Mouse (Mus musculus): ENCODE data around the gene Taar5. TPM values are rescaled to one million over a fixed set of nuclear protein-coding genes. Genes with fewer than 3 reads are reported as not detected.

Gene Taar5
- total RNA-seq (2014; rRNA removed) (not detected in 2 replicates), polyA plus RNA-seq (2012; rRNA removed) (not detected in 2 replicates)

- Histone ChIP-seq H3K36me3 (ENCODE audit: control insufficient read depth, insufficient read depth, low read length) (no peaks in the 10 kb centered on the region), H3K79me2 (ENCODE audit: control insufficient read depth, insufficient read depth, low read length) (no peaks in the 10 kb centered on the region), H3K4me1 (ENCODE audit: control insufficient read depth, insufficient read depth, low read length) (no peaks in the 10 kb centered on the region), H3K4me3 (ENCODE audit: insufficient read depth, low read depth, low read length) (no peak within 1 kb of the TSS), H3K27ac (replicated peaks; ENCODE audit: insufficient read depth, low read depth, low read length) (no peak within 1 kb of the TSS), H3K9ac (ENCODE audit: low read depth, low read length) (no peak within 1 kb of the TSS), H3K27me3 (ENCODE audit: control insufficient read depth, insufficient read depth, low read length) (no peaks in the 10 kb centered on the region)
- WGBS: 91% methylated on average over 11 of the region's 11 CpGs
- TF ChIP-seq POLR2A (IDR thresholded peaks at IDR 0.05; ENCODE audit: extremely low read depth, insufficient read depth, low read length) (no peak), CTCF (IDR thresholded peaks at IDR 0.05; ENCODE audit: low read depth, low read length) (no peak)
- no peak for DNase-seq (ENCODE audit: extremely low read depth, low read depth, low spot score)
These were observed at the start of gene Taar5 for GRCm38 (mm10) chr10:23970656-23971165. Taar5 (plus strand) TSS chr10:23970706.

- Histone ChIP-seq H3K79me2 (ENCODE audit: control insufficient read depth, insufficient read depth, low read length) (no peaks in the 10 kb centered on the region), H3K27ac (replicated peaks; ENCODE audit: insufficient read depth, low read depth, low read length) (no peak overlapping the region), H3K27me3 (ENCODE audit: control insufficient read depth, insufficient read depth, low read length) (no peaks in the 10 kb centered on the region), H3K4me3 (ENCODE audit: insufficient read depth, low read depth, low read length) (no peak overlapping the region), H3K4me1 (ENCODE audit: control insufficient read depth, insufficient read depth, low read length) (peaks cover 10% of the 10 kb centered on the region; the same call in 1 of the 2 replicates), H3K36me3 (ENCODE audit: control insufficient read depth, insufficient read depth, low read length) (no peaks in the 10 kb centered on the region), H3K9ac (ENCODE audit: low read depth, low read length) (no peak overlapping the region)
- TF ChIP-seq CTCF (IDR thresholded peaks at IDR 0.05; ENCODE audit: low read depth, low read length): no peak
- TF ChIP-seq POLR2A (IDR thresholded peaks at IDR 0.05; ENCODE audit: extremely low read depth, insufficient read depth, low read length): no peak
- peak; percentile 96 for DNase-seq (ENCODE audit: extremely low read depth, low read depth, low spot score)
- 21% methylated on average over 3 of the region's 3 CpGs for WGBS
These were observed 48.0 kb upstream of the Taar5 start for GRCm38 (mm10) chr10:23922468-23922867.

GRCm38 (mm10) chr10:23923941-23924340 is 46.6 kb upstream of the Taar5 start:
- DNase-seq (ENCODE audit: extremely low read depth, low read depth, low spot score): peak; percentile 98

GRCm38 (mm10) chr10:23937613-23938012 is 32.9 kb upstream of the Taar5 start:
- TF ChIP-seq CTCF (IDR thresholded peaks at IDR 0.05; ENCODE audit: low read depth, low read length) (no peak), POLR2A (IDR thresholded peaks at IDR 0.05; ENCODE audit: extremely low read depth, insufficient read depth, low read length) (no peak)

More at GRCm38 (mm10) chr10:23923941-23924340, 46.6 kb upstream of the Taar5 start:
- WGBS: 15% methylated on average over 2 of the region's 2 CpGs
- Histone ChIP-seq H3K9ac (ENCODE audit: low read depth, low read length) (no peak overlapping the region), H3K27me3 (ENCODE audit: control insufficient read depth, insufficient read depth, low read length) (no peaks in the 10 kb centered on the region), H3K36me3 (ENCODE audit: control insufficient read depth, insufficient read depth, low read length) (no peaks in the 10 kb centered on the region), H3K4me3 (ENCODE audit: insufficient read depth, low read depth, low read length) (no peak overlapping the region), H3K79me2 (ENCODE audit: control insufficient read depth, insufficient read depth, low read length) (no peaks in the 10 kb centered on the region), H3K27ac (replicated peaks; ENCODE audit: insufficient read depth, low read depth, low read length) (peak overlapping the region; percentile 60; the same call in 1 of the 2 replicates), H3K4me1 (ENCODE audit: control insufficient read depth, insufficient read depth, low read length) (peaks cover 10% of the 10 kb centered on the region; the same call in 1 of the 2 replicates)
- TF ChIP-seq CTCF (IDR thresholded peaks at IDR 0.05; ENCODE audit: low read depth, low read length) (no peak), POLR2A (IDR thresholded peaks at IDR 0.05; ENCODE audit: extremely low read depth, insufficient read depth, low read length) (no peak)

GRCm38 (mm10) chr10:23938312-23938711 is 32.2 kb upstream of the Taar5 start, which contains the start of gene Taar2:
Taar2 (plus strand) TSS chr10:23938572.
- H3K4me1 ChIP-seq (ENCODE audit: control insufficient read depth, insufficient read depth, low read length): no peaks in the 10 kb centered on the region
- H3K36me3 ChIP-seq (ENCODE audit: control insufficient read depth, insufficient read depth, low read length): no peaks in the 10 kb centered on the region
- H3K27me3 ChIP-seq (ENCODE audit: control insufficient read depth, insufficient read depth, low read length): no peaks in the 10 kb centered on the region
- no peak within 1 kb of the TSS for H3K9ac ChIP-seq (ENCODE audit: low read depth, low read length)
- no peak within 1 kb of the TSS for H3K4me3 ChIP-seq (ENCODE audit: insufficient read depth, low read depth, low read length)
- no peaks in the 10 kb centered on the region for H3K79me2 ChIP-seq (ENCODE audit: control insufficient read depth, insufficient read depth, low read length)
- TF ChIP-seq CTCF (IDR thresholded peaks at IDR 0.05; ENCODE audit: low read depth, low read length) (no peak), POLR2A (IDR thresholded peaks at IDR 0.05; ENCODE audit: extremely low read depth, insufficient read depth, low read length) (no peak)
- H3K27ac ChIP-seq (replicated peaks; ENCODE audit: insufficient read depth, low read depth, low read length): no peak within 1 kb of the TSS
- no peak for DNase-seq (ENCODE audit: extremely low read depth, low read depth, low spot score)
- WGBS: 69% methylated on average over 6 of the region's 6 CpGs

More at GRCm38 (mm10) chr10:23937613-23938012, 32.9 kb upstream of the Taar5 start:
- no peaks in the 10 kb centered on the region for H3K79me2 ChIP-seq (ENCODE audit: control insufficient read depth, insufficient read depth, low read length)
- DNase-seq (ENCODE audit: extremely low read depth, low read depth, low spot score): no peak
- H3K4me3 ChIP-seq (ENCODE audit: insufficient read depth, low read depth, low read length): no peak overlapping the region
- no peak overlapping the region for H3K9ac ChIP-seq (ENCODE audit: low read depth, low read length)
- H3K27ac ChIP-seq (replicated peaks; ENCODE audit: insufficient read depth, low read depth, low read length): no peak overlapping the region
- no peaks in the 10 kb centered on the region for H3K4me1 ChIP-seq (ENCODE audit: control insufficient read depth, insufficient read depth, low read length)
- H3K27me3 ChIP-seq (ENCODE audit: control insufficient read depth, insufficient read depth, low read length): no peaks in the 10 kb centered on the region
- no peaks in the 10 kb centered on the region for H3K36me3 ChIP-seq (ENCODE audit: control insufficient read depth, insufficient read depth, low read length)
- WGBS: 35% methylated on average over 4 of the region's 4 CpGs

- H3K27ac ChIP-seq (replicated peaks; ENCODE audit: insufficient read depth, low read depth, low read length): no peak overlapping the region
- no peaks in the 10 kb centered on the region for H3K36me3 ChIP-seq (ENCODE audit: control insufficient read depth, insufficient read depth, low read length)
- DNase-seq (ENCODE audit: extremely low read depth, low read depth, low spot score): peak; percentile 10
- peak; percentile 58 for TF ChIP-seq CTCF (IDR thresholded peaks at IDR 0.05; ENCODE audit: low read depth, low read length)
- TF ChIP-seq POLR2A (IDR thresholded peaks at IDR 0.05; ENCODE audit: extremely low read depth, insufficient read depth, low read length): no peak
- no peaks in the 10 kb centered on the region for H3K27me3 ChIP-seq (ENCODE audit: control insufficient read depth, insufficient read depth, low read length)
- 80% methylated on average over 5 of the region's 5 CpGs for WGBS
- H3K4me3 ChIP-seq (ENCODE audit: insufficient read depth, low read depth, low read length): no peak overlapping the region
- H3K9ac ChIP-seq (ENCODE audit: low read depth, low read length): no peak overlapping the region
- H3K4me1 ChIP-seq (ENCODE audit: control insufficient read depth, insufficient read depth, low read length): no peaks in the 10 kb centered on the region
- H3K79me2 ChIP-seq (ENCODE audit: control insufficient read depth, insufficient read depth, low read length): no peaks in the 10 kb centered on the region
These were observed 28.0 kb upstream of the Taar5 start for GRCm38 (mm10) chr10:23942465-23942864.

Data from liver, adult 2 months (tissue).